9 mouse cellular contexts compared by ENCODE assay signal in the genomic region with DNA sequence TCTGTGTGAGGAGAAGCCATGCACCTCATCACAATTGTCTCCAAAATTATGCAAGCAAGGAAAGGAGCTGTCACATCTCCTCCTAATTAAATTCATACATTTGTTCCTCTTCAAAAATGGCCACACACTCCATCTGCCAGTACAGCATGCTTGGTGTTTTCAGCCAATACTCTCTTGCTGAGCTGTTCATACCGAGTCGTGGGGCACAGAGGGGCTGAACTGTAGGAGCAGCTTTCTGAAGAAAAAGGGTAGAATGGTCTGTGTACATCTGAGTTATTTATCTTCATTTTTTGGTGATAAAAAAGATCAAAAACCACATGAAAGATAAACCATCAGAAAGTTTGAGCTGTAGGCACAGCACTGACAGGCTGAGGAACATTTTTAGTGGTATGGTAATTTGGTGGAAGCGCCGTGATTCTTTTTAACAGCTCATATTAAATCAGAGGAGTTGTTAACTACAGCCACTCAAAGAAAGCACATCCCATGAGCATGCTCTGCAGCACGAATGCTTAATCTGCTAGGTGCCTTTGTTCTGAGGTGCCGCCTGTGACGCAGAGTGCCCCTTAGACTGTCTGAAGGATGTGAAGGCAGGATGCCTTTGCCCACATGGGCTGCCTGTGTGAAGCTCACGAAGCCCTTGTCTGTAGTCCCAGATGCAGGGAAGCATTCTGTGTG.
DNase-seq lines count a peak whose midpoint lies in the region; ATAC-seq lines count a peak whose summit lies in the region.
"Had no signal": no experiment of that assay in that cellular context is flagged by ENCODE, and none has a peak within 500 bp of the region (broad histone marks: within the 10 kb centered on the region; RNA-seq: fewer than 3 reads in every experiment).

No protein-coding gene starts in this region.

- H3K4me1 ChIP-seq in forebrain, embryonic 16.5 days (replicated peaks; ENCODE audit: control insufficient read depth, insufficient read depth, low read length): peaks cover 29% of the 10 kb centered on the region
- H3K4me1 ChIP-seq in midbrain, embryonic 13.5 days (replicated peaks): peaks cover 23% of the 10 kb centered on the region

- WGBS in forebrain, embryonic 16.5 days: 5% methylated on average over 8 of the region's 8 CpGs
- WGBS in midbrain, embryonic 13.5 days: 14% methylated on average over 8 of the region's 8 CpGs

- H3K4me3 ChIP-seq in forebrain, embryonic 16.5 days (replicated peaks; ENCODE audit: low read length): no peak overlapping the region
- no peak overlapping the region for H3K4me3 ChIP-seq in midbrain, embryonic 13.5 days (replicated peaks)

- H3K4me2 ChIP-seq in forebrain, embryonic 16.5 days (ENCODE audit: low read length): peak overlapping the region; percentile 27
- peak overlapping the region; percentile 10; the same call in 1 of the 2 replicates for H3K4me2 ChIP-seq in midbrain, embryonic 13.5 days (replicated peaks)

- H3K27me3 ChIP-seq in forebrain, embryonic 16.5 days (replicated peaks; ENCODE audit: control insufficient read depth, insufficient read depth, low read length): no peaks in the 10 kb centered on the region
- no peaks in the 10 kb centered on the region for H3K27me3 ChIP-seq in midbrain, embryonic 13.5 days

- ATAC-seq in forebrain, embryonic 16.5 days: peak; percentile 95
- ATAC-seq in midbrain, embryonic 13.5 days: peak; percentile 88

- no peaks in the 10 kb centered on the region for H3K9me3 ChIP-seq in forebrain, embryonic 16.5 days (ENCODE audit: control insufficient read depth, low read length)
- H3K9me3 ChIP-seq in midbrain, embryonic 13.5 days: no peaks in the 10 kb centered on the region

- peak overlapping the region; percentile 55 for H3K9ac ChIP-seq in forebrain, embryonic 16.5 days (replicated peaks; ENCODE audit: low read depth, low read length)
- H3K9ac ChIP-seq in midbrain, embryonic 13.5 days (replicated peaks): no peak overlapping the region

- DNase-seq in Muller cell, postnatal 12 days (ENCODE audit: inconsistent ontology term): peak; percentile 22
- peak; percentile 45 to 62 for DNase-seq in layer of hippocampus, adult 8-10 months (ENCODE audit: low spot score in 2 of 2)
- DNase-seq in ovary, postnatal 10 days (ENCODE audit: low spot score): no peak
- DNase-seq in adrenal gland, adult 2 months: no peak
- no peak for DNase-seq in spleen, postnatal 36 days (ENCODE audit: low spot score in 2 of 2)
- DNase-seq in gastrocnemius, postnatal 25 days: no peak
- DNase-seq: gastrocnemius, postnatal 36 days had no signal

- H3K36me3 ChIP-seq in forebrain, embryonic 16.5 days (ENCODE audit: control insufficient read depth, insufficient read depth): no peaks in the 10 kb centered on the region
- H3K36me3 ChIP-seq in midbrain, embryonic 13.5 days: no peaks in the 10 kb centered on the region

- H3K27ac ChIP-seq in forebrain, embryonic 16.5 days (ENCODE audit: low read length): peak overlapping the region; percentile 98
- peak overlapping the region; percentile 77 for H3K27ac ChIP-seq in midbrain, embryonic 13.5 days

Comparison
In these comparisons a context has a peak if more than half of its experiments do, and no peak if none do; other contexts are left out.
1. DNase-seq: peak in Muller cell, postnatal 12 days (single experiment) and layer of hippocampus, adult 8-10 months (2 of 2); none in ovary, postnatal 10 days (single experiment), adrenal gland, adult 2 months (single experiment), spleen, postnatal 36 days (0 of 2) and gastrocnemius, postnatal 25 days (single experiment).